Mouse (Mus musculus) kidney, adult 10 weeks (tissue): ENCODE results near the gene Dmpk. TPM values are rescaled to one million over a fixed set of nuclear protein-coding genes. Genes with fewer than 3 reads are reported as not detected.

Source experiments
- polyA plus RNA-seq: library from polyadenylated mRNA; stranded (reverse); fragments of 350-450 nt; fragmentation: Illumina TruSeq; extraction: RNeasy Lipid Tissue Mini Kit (QIAGEN cat#74804); gene quantifications from one replicate; pipeline ENCODE4 v1.2.3, GENCODE M21; 2014; ENCODE audit warnings: low read depth, low replicate concordance

Gene Dmpk
- 0.57 TPM for polyA plus RNA-seq

DNA sequence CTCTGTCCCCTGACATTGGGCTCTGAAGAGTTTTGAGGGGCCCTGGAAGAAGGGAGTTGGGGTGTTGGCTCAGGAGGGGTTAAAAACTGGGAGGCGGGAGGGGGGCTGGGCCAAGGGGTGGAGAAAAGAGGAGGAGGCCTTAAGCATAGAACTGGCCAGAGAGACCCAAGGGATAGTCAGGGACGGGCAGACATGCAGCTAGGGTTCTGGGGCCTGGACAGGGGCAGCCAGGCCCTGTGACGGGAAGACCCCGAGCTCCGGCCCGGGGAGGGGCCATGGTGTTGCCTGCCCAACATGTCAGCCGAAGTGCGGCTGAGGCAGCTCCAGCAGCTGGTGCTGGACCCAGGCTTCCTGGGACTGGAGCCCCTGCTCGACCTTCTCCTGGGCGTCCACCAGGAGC is at the start of gene Dmpk:
Dmpk (plus strand) TSS at position 149 of the 400 bp plus-strand sequence.

DNA sequence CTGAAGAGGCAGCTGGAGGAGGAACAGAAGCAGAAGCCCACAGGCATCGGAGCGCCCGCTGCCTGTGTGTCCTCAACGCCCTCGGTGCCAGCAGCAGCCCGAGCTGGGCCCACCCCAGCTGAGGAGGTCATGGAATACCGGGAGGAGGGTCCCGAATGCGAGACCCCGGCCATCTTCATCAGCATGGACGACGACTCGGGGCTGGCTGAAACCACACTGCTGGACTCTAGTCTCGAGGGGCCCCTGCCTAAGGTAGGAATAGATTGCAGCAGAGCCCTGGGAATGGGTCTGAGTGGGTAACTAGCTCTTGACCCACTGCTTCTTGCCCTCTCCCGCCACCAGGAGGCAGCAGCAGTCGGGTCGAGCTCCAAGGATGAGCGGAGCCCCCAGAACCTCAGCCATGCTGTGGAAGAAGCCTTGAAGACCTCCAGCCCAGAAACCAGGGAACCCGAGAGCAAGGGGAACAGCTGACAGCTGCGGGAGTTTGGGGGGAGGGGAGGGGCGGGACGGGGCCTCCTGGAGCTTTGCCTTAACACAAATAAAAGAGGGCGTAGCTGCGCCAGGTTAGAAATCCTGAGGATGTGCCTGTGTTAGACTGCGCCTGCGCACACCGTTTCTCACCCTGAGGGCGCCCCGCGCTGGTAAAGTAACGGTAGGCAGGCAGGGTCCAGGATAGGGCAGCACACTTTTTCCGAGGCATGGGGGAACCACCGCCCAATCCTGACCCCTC is 29.4 kb upstream of the Dmpk start, which contains the start of gene Rsph6a:
Rsph6a (plus strand) TSS at position 644 of the 730 bp plus-strand sequence.

DNA sequence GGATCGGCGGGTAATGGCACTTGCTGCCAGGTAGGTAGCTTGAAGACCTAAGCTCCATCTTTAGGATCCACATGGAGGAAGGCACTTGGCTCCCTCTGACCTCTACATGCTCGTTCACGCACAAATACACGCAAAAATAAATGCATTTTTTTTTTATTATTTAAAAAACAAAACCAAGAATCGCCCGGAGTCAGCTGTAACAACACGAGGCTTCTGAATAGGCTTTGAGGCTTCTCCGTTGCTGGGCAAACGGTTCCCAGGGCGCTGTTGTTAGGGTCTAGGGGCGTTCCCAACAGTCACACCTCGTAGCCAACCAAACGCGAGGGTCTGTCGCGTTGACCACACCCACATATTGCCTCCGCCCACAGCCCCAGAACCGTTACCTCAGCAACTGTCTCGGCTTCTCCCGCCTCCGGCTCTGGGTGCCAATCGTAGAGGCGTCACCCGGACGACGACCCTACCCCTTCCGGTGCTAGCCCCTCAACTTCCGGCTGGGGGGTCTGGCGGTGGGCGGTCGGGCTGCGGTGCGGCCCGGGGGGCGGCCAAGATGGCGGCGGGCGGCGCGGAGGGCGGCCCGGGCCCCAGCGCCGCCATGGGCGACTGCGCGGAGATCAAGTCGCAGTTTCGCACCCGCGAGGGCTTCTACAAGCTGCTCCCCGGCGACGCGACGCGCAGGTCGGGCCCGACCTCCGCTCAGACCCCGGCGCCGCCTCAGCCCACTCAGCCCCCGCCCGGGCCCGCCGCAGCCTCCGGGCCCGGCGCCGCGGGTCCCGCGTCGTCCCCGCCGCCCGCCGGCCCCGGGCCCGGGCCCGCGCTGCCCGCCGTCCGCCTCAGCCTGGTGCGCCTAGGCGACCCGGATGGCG is 7.7 kb upstream of the Dmpk start, which contains the start of gene Dmwd:
Dmwd (plus strand) TSS at position 505 of the 863 bp plus-strand sequence.

DNA sequence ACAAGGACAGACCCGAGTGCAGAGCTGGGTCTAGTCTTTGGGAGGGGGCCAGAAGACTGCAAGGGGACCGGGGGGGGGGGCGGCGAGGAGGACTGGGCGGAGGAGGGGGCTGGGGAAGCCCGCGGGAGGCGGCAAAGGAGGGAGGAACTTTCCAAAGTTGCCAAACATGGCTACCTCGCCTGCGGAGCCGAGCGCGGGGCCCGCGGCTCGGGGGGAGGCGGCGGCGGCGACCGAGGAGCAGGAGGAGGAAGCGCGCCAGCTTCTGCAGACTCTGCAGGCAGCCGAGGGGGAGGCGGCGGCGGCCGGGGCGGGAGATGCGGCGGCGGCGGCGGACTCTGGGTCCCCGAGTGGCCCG is 10.8 kb downstream of the Dmpk start, which contains the start of gene Six5:
Six5 (plus strand) TSS at position 124 of the 355 bp plus-strand sequence.

DNA sequence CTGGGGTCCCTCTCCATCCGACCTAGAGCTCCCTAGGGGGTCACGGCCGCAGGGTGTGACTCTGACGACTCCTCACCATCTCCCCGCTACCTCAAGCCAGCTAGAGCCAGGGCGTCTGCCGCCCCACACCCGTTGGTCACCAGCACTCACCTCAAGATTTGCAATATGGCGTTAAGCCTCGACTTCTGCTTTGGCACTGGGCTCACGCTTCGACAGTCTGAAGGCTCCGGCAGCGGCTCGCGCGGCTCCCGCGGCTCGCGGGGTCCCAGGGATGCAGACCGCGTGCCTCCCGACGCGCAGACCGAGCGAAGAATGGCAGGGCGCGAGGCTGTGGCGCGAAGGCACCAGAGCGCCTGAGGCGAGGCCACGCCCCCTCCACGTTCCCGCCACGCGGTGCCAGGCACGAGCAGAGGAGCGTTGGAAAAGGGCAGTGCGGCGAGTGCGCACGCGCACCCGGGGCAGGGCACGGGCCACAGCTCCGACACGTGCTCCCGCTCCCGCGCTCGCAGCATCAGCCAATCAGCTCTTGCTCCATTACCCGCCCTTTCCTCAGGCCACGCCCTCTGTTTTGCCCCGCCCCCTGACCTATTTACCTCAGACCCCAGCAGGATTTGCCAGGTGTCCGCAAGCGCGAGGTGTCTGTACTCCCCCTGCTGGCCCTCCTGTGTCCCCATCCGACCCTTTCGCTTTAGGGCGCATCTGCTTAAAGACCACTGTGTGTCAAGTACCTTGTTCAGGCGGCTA is 34.6 kb downstream of the Dmpk start, which contains the start of gene Gm4969:
Gm4969 (minus strand) TSS at position 341 of the 744 bp plus-strand sequence.

DNA sequence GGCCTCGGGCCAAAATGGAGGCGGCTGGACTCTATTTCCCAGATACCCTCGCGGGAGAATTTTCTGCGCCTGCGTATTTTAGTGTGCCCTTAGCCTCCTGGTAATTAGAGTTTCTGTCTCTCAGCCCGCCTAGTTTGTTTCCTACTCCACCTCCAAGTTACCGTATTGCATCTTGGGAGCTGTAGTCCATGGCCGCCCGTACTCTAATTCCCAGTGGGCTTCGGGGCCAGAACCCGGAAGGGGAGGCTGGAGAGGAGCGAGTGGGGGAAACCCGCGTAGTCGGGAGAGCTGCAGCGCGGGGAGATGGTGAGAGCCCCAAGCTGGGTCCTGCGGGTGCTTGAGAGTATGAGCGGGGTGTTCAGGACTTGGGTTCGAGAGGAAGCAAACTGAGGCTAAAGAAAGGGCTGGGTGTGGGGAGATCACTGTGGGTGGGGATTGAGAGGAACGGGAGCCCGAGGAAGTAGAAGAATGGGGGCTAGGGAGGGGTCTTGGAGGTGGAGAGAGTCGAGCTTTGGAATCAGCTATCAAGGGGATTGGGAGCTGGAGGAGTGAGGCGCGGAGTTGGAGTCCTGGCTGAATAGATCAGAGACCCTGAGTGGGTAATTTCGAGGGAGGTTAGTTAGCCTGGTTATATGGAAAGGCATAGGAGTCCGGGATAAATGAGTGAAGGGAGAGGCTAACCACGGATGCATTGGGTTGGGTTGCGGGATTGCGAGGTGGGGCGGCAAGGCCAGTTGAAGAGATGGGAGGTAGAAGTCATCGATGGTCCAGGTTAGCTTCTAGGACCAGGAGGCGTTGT is 36.2 kb downstream of the Dmpk start, which contains the start of gene Fbxo46:
Fbxo46 (plus strand) TSS at position 229 of the 799 bp plus-strand sequence.

Other genes with a start within 250 kb of the Dmpk start
- gene Mill2, start 243.9 kb upstream of the Dmpk start, polyA plus RNA-seq = 3.4 TPM
- gene Pglyrp1, start 212.5 kb upstream of the Dmpk start, polyA plus RNA-seq = not detected
- 0.53 TPM for gene Ccdc61, start 173.4 kb upstream of the Dmpk start, polyA plus RNA-seq
- gene Nova2, start 158.0 kb upstream of the Dmpk start, polyA plus RNA-seq = 0.28 TPM
- gene Nanos2, start 96.4 kb upstream of the Dmpk start, polyA plus RNA-seq = not detected
- gene Mypop, start 92.6 kb upstream of the Dmpk start, polyA plus RNA-seq = 0.36 TPM
- 0.97 TPM for gene Irf2bp1, start 79.8 kb upstream of the Dmpk start, polyA plus RNA-seq
- gene Foxa3, start 60.3 kb upstream of the Dmpk start, polyA plus RNA-seq = not detected
- gene Sympk, start 59.5 kb upstream of the Dmpk start, polyA plus RNA-seq = 4.5 TPM
- not detected for gene Rsph6a, start 29.2 kb upstream of the Dmpk start, polyA plus RNA-seq
- gene Dmwd, start 7.6 kb upstream of the Dmpk start, polyA plus RNA-seq = 1.1 TPM
- 0.57 TPM for gene Six5, start 10.7 kb downstream of the Dmpk start, polyA plus RNA-seq
- not detected for gene Gm4969, start 34.5 kb downstream of the Dmpk start, polyA plus RNA-seq
- gene Fbxo46, start 36.0 kb downstream of the Dmpk start, polyA plus RNA-seq = 0.36 TPM
- gene Qpctl, start 65.4 kb downstream of the Dmpk start, polyA plus RNA-seq = 5.9 TPM
- gene Snrpd2, start 65.9 kb downstream of the Dmpk start, polyA plus RNA-seq = 0.44 TPM
- not detected for gene Gipr, start 82.3 kb downstream of the Dmpk start, polyA plus RNA-seq
- gene Eml2, start 92.6 kb downstream of the Dmpk start, polyA plus RNA-seq = not detected
- 1.8 TPM for gene Gpr4, start 128.7 kb downstream of the Dmpk start, polyA plus RNA-seq
- gene Opa3, start 144.5 kb downstream of the Dmpk start, polyA plus RNA-seq = 12.2 TPM
- gene Vasp, start 188.0 kb downstream of the Dmpk start, polyA plus RNA-seq = 16.0 TPM
- not detected for gene Ppm1n, start 196.2 kb downstream of the Dmpk start, polyA plus RNA-seq
- 0.28 TPM for gene Rtn2, start 198.8 kb downstream of the Dmpk start, polyA plus RNA-seq
- gene Fosb, start 226.2 kb downstream of the Dmpk start, polyA plus RNA-seq = 0.20 TPM